Comparison of ENCODE assay signal across 12 mouse cellular contexts in genomic region chr2:153333822-153334232, GRCm38 (mm10). TPM values are rescaled to one million over a fixed set of nuclear protein-coding genes. Genes with fewer than 3 reads are reported as not detected.
A peak's percentile ranks its signal among the peaks of the same experiment; 100 is the strongest.
DNase-seq lines count a peak whose midpoint lies in the region; ATAC-seq and TF ChIP-seq lines count a peak whose summit lies in the region.
"Had no signal": no experiment of that assay in that cellular context is flagged by ENCODE, and none has a peak within 500 bp of the region (broad histone marks: within the 10 kb centered on the region; RNA-seq: fewer than 3 reads in every experiment).

No protein-coding gene starts in this region.

- no peaks in the 10 kb centered on the region for H3K27me3 ChIP-seq in heart, adult 2 months (ENCODE audit: control insufficient read depth, insufficient read depth, low read length)
- H3K27me3 ChIP-seq in C2C12 (ENCODE audit: control insufficient read depth, insufficient read depth, insufficient read length), result no peaks in the 10 kb centered on the region
- H3K27me3 ChIP-seq in liver, embryonic 13.5 days, result no peaks in the 10 kb centered on the region
- H3K27me3 ChIP-seq: embryonic facial prominence, embryonic 12.5 days; midbrain, embryonic 13.5 days had no signal

- no peak overlapping the region for H3ac ChIP-seq in C2C12 (ENCODE audit: control insufficient read depth, insufficient read length, low read depth)

- H3K79me2 ChIP-seq in heart, adult 2 months (replicated peaks; ENCODE audit: control insufficient read depth, insufficient read depth, low read length), result no peaks in the 10 kb centered on the region
- no peaks in the 10 kb centered on the region for H3K79me2 ChIP-seq in C2C12 (ENCODE audit: control insufficient read depth, insufficient read depth)

- no peaks in the 10 kb centered on the region; the same call in 1 of the 2 replicates for H3K4me1 ChIP-seq in heart, adult 2 months (ENCODE audit: control insufficient read depth, insufficient read depth, low read length)
- peaks cover 41% of the 10 kb centered on the region for H3K4me1 ChIP-seq in liver, embryonic 13.5 days (replicated peaks)
- H3K4me1 ChIP-seq: embryonic facial prominence, embryonic 12.5 days; midbrain, embryonic 13.5 days had no signal

- no peak overlapping the region for H3K27ac ChIP-seq in heart, adult 2 months
- peak overlapping the region; percentile 58; the same call in 1 of the 2 replicates for H3K27ac ChIP-seq in liver, embryonic 13.5 days
- H3K27ac ChIP-seq in gastrocnemius, adult 2 months, result no peak overlapping the region
- H3K27ac ChIP-seq: embryonic facial prominence, embryonic 12.5 days; midbrain, embryonic 13.5 days had no signal

- no peaks in the 10 kb centered on the region for H3K79me3 ChIP-seq in C2C12 (ENCODE audit: low read depth)

- WGBS in heart, adult 2 months, result 75% methylated on average over 6 of the region's 6 CpGs
- 74% methylated on average over 6 of the region's 6 CpGs for WGBS in liver, embryonic 13.5 days (ENCODE audit: insufficient replicate concordance)

- intact Hi-C loops in heart, adult 2 months (cut with DNase I), result no loop called here
- intact Hi-C loops in gastrocnemius, adult 2 months (cut with DNase I), result no loop called here

- no peak for DNase-seq in heart, adult 2 months
- no peak for DNase-seq in heart, adult 11 months
- no peak for DNase-seq in liver, embryonic 13.5 days
- DNase-seq in gastrocnemius, adult 2 months, result no peak
- DNase-seq in cerebellum, adult 8-10 months, result no peak
- DNase-seq: cerebellum, adult 9-11 months; left cerebral cortex, postnatal 4 days had no signal

- H3K9ac ChIP-seq in heart, adult 2 months (ENCODE audit: low read depth, low read length), result no peak overlapping the region
- H3K9ac ChIP-seq in liver, embryonic 13.5 days, result no peak overlapping the region
- H3K9ac ChIP-seq: embryonic facial prominence, embryonic 12.5 days; midbrain, embryonic 13.5 days had no signal

- H3K9me3 ChIP-seq in liver, embryonic 13.5 days (replicated peaks), result no peaks in the 10 kb centered on the region
- H3K9me3 ChIP-seq: embryonic facial prominence, embryonic 12.5 days; midbrain, embryonic 13.5 days had no signal

- no peak for TF ChIP-seq POLR2A in heart, adult 2 months (IDR thresholded peaks at IDR 0.05; ENCODE audit: insufficient read depth, low read depth, low read length)

- no peaks in the 10 kb centered on the region for H3K36me3 ChIP-seq in heart, adult 2 months (ENCODE audit: control insufficient read depth, insufficient read depth, low read length)
- peaks cover 31% of the 10 kb centered on the region for H3K36me3 ChIP-seq in C2C12 (ENCODE audit: control insufficient read depth, insufficient read depth)
- peaks cover 25% of the 10 kb centered on the region; the same call in 1 of the 2 replicates for H3K36me3 ChIP-seq in liver, embryonic 13.5 days

- no peak overlapping the region for H3K4me2 ChIP-seq in liver, embryonic 13.5 days
- H3K4me2 ChIP-seq: embryonic facial prominence, embryonic 12.5 days; midbrain, embryonic 13.5 days had no signal

- H3K4me3 ChIP-seq in heart, adult 2 months, result no peak overlapping the region
- no peak overlapping the region for H3K4me3 ChIP-seq in C2C12 (ENCODE audit: insufficient read depth, poor library complexity, severe bottlenecking)
- no peak overlapping the region for H3K4me3 ChIP-seq in liver, embryonic 13.5 days (replicated peaks)
- H3K4me3 ChIP-seq in gastrocnemius, adult 2 months, result no peak overlapping the region
- H3K4me3 ChIP-seq: embryonic facial prominence, embryonic 12.5 days; midbrain, embryonic 13.5 days had no signal

- TF ChIP-seq EP300 in heart, adult 2 months (IDR thresholded peaks at IDR 0.05; ENCODE audit: insufficient read depth, low read depth, low read length), result no peak

- TF ChIP-seq CTCF in heart, adult 2 months (IDR thresholded peaks at IDR 0.05), result peak; percentile 7; the same call in 1 of the 2 replicates
- TF ChIP-seq CTCF in C2C12 (IDR thresholded peaks at IDR 0.05; ENCODE audit: control insufficient read depth, insufficient read depth, insufficient read length), result no peak
- TF ChIP-seq CTCF in gastrocnemius, adult 2 months (IDR thresholded peaks at IDR 0.05), result no peak

- ATAC-seq in liver, embryonic 13.5 days (ENCODE audit: low read depth), result peak; percentile 29; the same call in 1 of the 2 replicates
- ATAC-seq in megakaryocyte progenitor cell, adult 5-6 weeks (replicated peaks; ENCODE audit: poor library complexity), result peak; percentile 17; the same call in 1 of the 2 replicates
- no peak for ATAC-seq in CD4-positive, CD25-positive, alpha-beta regulatory T cell, adult 4 months
- ATAC-seq: midbrain, embryonic 13.5 days had no signal

TF ChIP-seq in C2C12, 6 proteins besides CTCF, POLR2A, EP300 and RAD21:
- no peak for TF ChIP-seq USF1 (IDR thresholded peaks at IDR 0.05; ENCODE audit: low read depth)
- TF ChIP-seq MYOD1 (IDR thresholded peaks at IDR 0.05; ENCODE audit: control insufficient read depth, insufficient read length, low read depth), result peak; percentile 77

RNA-seq across cellular contexts. Expression of gene Asxl1, which starts 11.8 kb away (rescaled TPM):
- 10 to 100 TPM; 17.7 to 21.2 TPM for total RNA-seq in heart, adult 2 months (2021)
- 8.0 and 12.3 TPM in 2 replicates for polyA plus RNA-seq in heart, adult 2 months (2012; rRNA removed)
- 15.2 TPM for polyA plus RNA-seq in C2C12 (2012; fragmentation: generic; extraction: Trizol)
- 5.6 and 5.9 TPM in 2 replicates for polyA plus RNA-seq in liver, embryonic 13.5 days (2015; fragmentation: Nextera tagmentation; extraction: Ambion mirVana)
- total RNA-seq in megakaryocyte progenitor cell, adult 5-6 weeks (2015), result 31.1 and 32.0 TPM in 2 replicates
- 20.0 and 24.1 TPM in 2 replicates for total RNA-seq in megakaryocyte progenitor cell, adult 5-6 weeks (2017)
- total RNA-seq in gastrocnemius, adult 2 months (2021), result 10 to 100 TPM in 1 of 2 experiments, 1 to 10 TPM in 1; 9.3 to 10.6 TPM
- 10 to 100 TPM; 12.3 to 20.9 TPM for polyA plus RNA-seq in CD4-positive, CD25-positive, alpha-beta regulatory T cell, adult 4 months (2017; shearing (Covaris generic))

RNA-seq across cellular contexts. Expression of gene Kif3b, which starts 42.6 kb away (rescaled TPM):
- total RNA-seq in heart, adult 2 months (2021), result 1 to 10 TPM; 7.7 to 8.2 TPM
- 3.8 and 6.6 TPM in 2 replicates for polyA plus RNA-seq in heart, adult 2 months (2012; rRNA removed)
- 8.6 TPM for polyA plus RNA-seq in C2C12 (2012; fragmentation: generic; extraction: Trizol)
- polyA plus RNA-seq in liver, embryonic 13.5 days (2015; fragmentation: Nextera tagmentation; extraction: Ambion mirVana), result 1.8 and 2.2 TPM in 2 replicates
- total RNA-seq in megakaryocyte progenitor cell, adult 5-6 weeks (2015), result 3.6 and 5.5 TPM in 2 replicates
- 9.9 and 11.3 TPM in 2 replicates for total RNA-seq in megakaryocyte progenitor cell, adult 5-6 weeks (2017)
- total RNA-seq in gastrocnemius, adult 2 months (2021), result 1 to 10 TPM; 3.6 to 4.3 TPM
- polyA plus RNA-seq in CD4-positive, CD25-positive, alpha-beta regulatory T cell, adult 4 months (2017; shearing (Covaris generic)), result 10 to 100 TPM; 11.2 to 13.0 TPM
